In the genomic region with DNA sequence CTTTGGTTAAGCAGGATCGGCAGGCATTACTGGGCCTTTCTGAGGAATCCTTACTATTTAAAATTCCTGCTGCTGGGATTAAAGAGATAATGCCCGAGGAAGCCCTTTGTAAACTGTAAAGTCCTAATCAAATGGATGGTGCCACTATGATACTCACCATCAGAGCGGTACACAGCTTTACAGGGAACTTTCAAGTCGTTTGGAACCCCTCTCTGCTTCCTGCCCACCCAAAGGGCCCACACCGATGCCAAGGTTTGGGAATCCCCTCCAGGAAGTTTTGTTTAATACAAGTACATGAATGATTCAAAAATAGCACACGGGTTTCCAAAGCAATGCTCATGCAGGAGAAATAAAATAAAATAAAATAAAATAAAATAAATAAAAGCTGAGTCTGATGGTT, we compare ENCODE assay signal across 18 mouse cellular contexts.
DNase-seq lines count a peak whose midpoint lies in the region; ATAC-seq and TF ChIP-seq lines count a peak whose summit lies in the region.
"Had no signal": no experiment of that assay in that cellular context is flagged by ENCODE, and none has a peak within 500 bp of the region (broad histone marks: within the 10 kb centered on the region; RNA-seq: fewer than 3 reads in every experiment).

No protein-coding gene starts in this region.

- peak overlapping the region; percentile 68 for H3K4me2 ChIP-seq in forebrain, embryonic 14.5 days (ENCODE audit: low read length)
- peak overlapping the region; percentile 93 for H3K4me2 ChIP-seq in hindbrain, embryonic 14.5 days (replicated peaks)
- peak overlapping the region; percentile 89 for H3K4me2 ChIP-seq in midbrain, embryonic 14.5 days (ENCODE audit: low read length)
- H3K4me2 ChIP-seq: limb, embryonic 15.5 days; stomach, embryonic 15.5 days had no signal

- H3K36me3 ChIP-seq in forebrain, embryonic 14.5 days (ENCODE audit: control insufficient read depth, insufficient read depth, low read length) = no peaks in the 10 kb centered on the region
- no peaks in the 10 kb centered on the region for H3K36me3 ChIP-seq in hindbrain, embryonic 14.5 days (replicated peaks; ENCODE audit: control insufficient read depth, insufficient read depth)
- H3K36me3 ChIP-seq in midbrain, embryonic 14.5 days (ENCODE audit: control insufficient read depth, insufficient read depth, low read length) = no peaks in the 10 kb centered on the region
- H3K36me3 ChIP-seq: limb, embryonic 15.5 days; stomach, embryonic 15.5 days had no signal

- H3K27me3 ChIP-seq in forebrain, embryonic 14.5 days (replicated peaks; ENCODE audit: control insufficient read depth, insufficient read depth, low read length) = no peaks in the 10 kb centered on the region
- no peaks in the 10 kb centered on the region for H3K27me3 ChIP-seq in hindbrain, embryonic 14.5 days (ENCODE audit: control insufficient read depth, insufficient read depth, low read length)
- H3K27me3 ChIP-seq in midbrain, embryonic 14.5 days (ENCODE audit: control insufficient read depth, insufficient read depth, low read length) = no peaks in the 10 kb centered on the region
- H3K27me3 ChIP-seq: limb, embryonic 15.5 days; Patski; stomach, embryonic 15.5 days had no signal

- no peak overlapping the region for H3K9ac ChIP-seq in forebrain, embryonic 14.5 days (ENCODE audit: low read length)
- no peak overlapping the region; the same call in 1 of the 2 replicates for H3K9ac ChIP-seq in hindbrain, embryonic 14.5 days
- no peak overlapping the region for H3K9ac ChIP-seq in midbrain, embryonic 14.5 days (replicated peaks; ENCODE audit: low read length)
- H3K9ac ChIP-seq: limb, embryonic 15.5 days; liver, postnatal 0 days; stomach, embryonic 15.5 days had no signal

- WGBS in lung, adult 2 months = 34% methylated on average over 6 of the region's 6 CpGs
- 21% methylated on average over 6 of the region's 6 CpGs for WGBS in forebrain, embryonic 14.5 days
- WGBS in hindbrain, embryonic 14.5 days = 41% methylated on average over 6 of the region's 6 CpGs
- WGBS in midbrain, embryonic 14.5 days = 12% methylated on average over 6 of the region's 6 CpGs

- intact Hi-C loops in left cerebral cortex, postnatal 10 days (cut with DNase I) = no loop called here

- no peak for TF ChIP-seq CTCF in lung, adult 2 months (IDR thresholded peaks at IDR 0.05; ENCODE audit: insufficient read depth, low read length)

- peak overlapping the region; percentile 40 for H3K4me3 ChIP-seq in lung, adult 2 months (replicated peaks; ENCODE audit: extremely low read depth, low read depth, low read length)
- 0 out of 2 replicates have a peak overlapping the region, but pooled peaks have one; percentile 49 for H3K4me3 ChIP-seq in forebrain, embryonic 14.5 days (ENCODE audit: low read depth, low read length)
- H3K4me3 ChIP-seq in hindbrain, embryonic 14.5 days (replicated peaks; ENCODE audit: low read length) = no peak overlapping the region
- H3K4me3 ChIP-seq in midbrain, embryonic 14.5 days (replicated peaks; ENCODE audit: low read depth, low read length) = no peak overlapping the region
- H3K4me3 ChIP-seq: erythroblast, embryonic 14.5 days; limb, embryonic 15.5 days; stomach, embryonic 15.5 days had no signal

- TF ChIP-seq POLR2A in lung, adult 2 months (IDR thresholded peaks at IDR 0.05; ENCODE audit: borderline replicate concordance, extremely low read depth, low read depth, low read length) = no peak

- peaks cover 16% of the 10 kb centered on the region for H3K4me1 ChIP-seq in lung, adult 2 months (ENCODE audit: control insufficient read depth, insufficient read depth, low read length)
- H3K4me1 ChIP-seq in forebrain, embryonic 14.5 days (ENCODE audit: control insufficient read depth, insufficient read depth, low read length) = peaks cover 13% of the 10 kb centered on the region
- H3K4me1 ChIP-seq in hindbrain, embryonic 14.5 days (replicated peaks; ENCODE audit: control insufficient read depth, insufficient read depth, low read length) = peaks cover 35% of the 10 kb centered on the region; the same call in 1 of the 2 replicates
- peaks cover 26% of the 10 kb centered on the region for H3K4me1 ChIP-seq in midbrain, embryonic 14.5 days (ENCODE audit: control insufficient read depth, insufficient read depth, low read length)

- no peak for DNase-seq in lung, adult 2 months
- DNase-seq in lung, adult 18-20 months = no peak
- no peak for DNase-seq in forebrain, embryonic 14.5 days (ENCODE audit: low spot score)
- no peak for DNase-seq in hindbrain, embryonic 14.5 days (ENCODE audit: low spot score)
- DNase-seq in midbrain, embryonic 14.5 days = peak; percentile 21
- DNase-seq in left cerebral cortex, postnatal 10 days (ENCODE audit: extremely low spot score in 1 of 2, low spot score in 2 of 2) = no peak
- DNase-seq in cerebellum, postnatal 36 days = no peak
- DNase-seq: adrenal gland, postnatal 36 days; cerebellum, adult 9-11 months; gastrocnemius, postnatal 25 days; kidney, adult 8-10 months; kidney, postnatal 4 days; liver, postnatal 0 days; spleen, adult 18-20 months had no signal

- H3K27ac ChIP-seq in forebrain, embryonic 14.5 days (ENCODE audit: low read depth, low read length) = no peak overlapping the region
- H3K27ac ChIP-seq in hindbrain, embryonic 14.5 days = no peak overlapping the region
- no peak overlapping the region for H3K27ac ChIP-seq in midbrain, embryonic 14.5 days (replicated peaks; ENCODE audit: low read depth, low read length)
- H3K27ac ChIP-seq: limb, embryonic 15.5 days; stomach, embryonic 15.5 days had no signal

- ATAC-seq in forebrain, embryonic 14.5 days = no peak
- ATAC-seq in hindbrain, embryonic 14.5 days (ENCODE audit: low FRiP score) = no peak
- no peak for ATAC-seq in midbrain, embryonic 14.5 days (ENCODE audit: low FRiP score, low TSS enrichment)
- ATAC-seq: liver, postnatal 0 days; Patski had no signal

- H3K9me3 ChIP-seq in forebrain, embryonic 14.5 days (replicated peaks; ENCODE audit: control insufficient read depth, low read length) = no peaks in the 10 kb centered on the region
- H3K9me3 ChIP-seq in hindbrain, embryonic 14.5 days (ENCODE audit: control insufficient read depth, low read length) = no peaks in the 10 kb centered on the region
- no peaks in the 10 kb centered on the region for H3K9me3 ChIP-seq in midbrain, embryonic 14.5 days (ENCODE audit: control insufficient read depth, low read length)
- H3K9me3 ChIP-seq: limb, embryonic 15.5 days; stomach, embryonic 15.5 days had no signal

Comparison
In these comparisons a context has a peak if more than half of its experiments do, and no peak if none do; other contexts are left out.
1. H3K4me3 ChIP-seq: peak in lung, adult 2 months (single experiment) and forebrain, embryonic 14.5 days (single experiment); none in hindbrain, embryonic 14.5 days (single experiment) and midbrain, embryonic 14.5 days (single experiment).
2. Peak in every context shown above with its lines, with median percentiles within 50 percentile points of each other: H3K4me2 ChIP-seq.